ENCODE assay signal across 19 mouse cellular contexts in the genomic region with DNA sequence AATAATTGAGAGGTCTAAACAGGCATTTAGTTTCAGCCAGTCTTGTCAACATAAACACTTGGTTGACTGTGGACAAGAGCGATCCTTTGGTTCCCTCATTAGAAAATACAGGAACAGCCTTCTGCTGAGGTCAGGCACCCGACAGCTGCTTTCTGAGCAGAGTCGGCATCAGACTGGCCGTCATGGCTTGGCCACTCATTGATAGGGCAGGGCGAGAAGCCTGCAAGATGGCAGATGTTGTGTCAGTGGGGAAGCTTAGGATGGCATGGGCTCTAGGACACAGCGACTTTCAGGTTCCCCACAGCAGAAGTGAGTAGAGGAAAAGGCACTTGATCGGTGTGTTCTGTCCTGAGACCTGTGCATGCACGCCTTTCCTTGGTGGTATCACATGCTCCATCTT.
DNase-seq lines count a peak whose midpoint lies in the region; ATAC-seq and TF ChIP-seq lines count a peak whose summit lies in the region.
"Had no signal": no experiment of that assay in that cellular context is flagged by ENCODE, and none has a peak within 500 bp of the region (broad histone marks: within the 10 kb centered on the region; RNA-seq: fewer than 3 reads in every experiment).

No protein-coding gene starts in this region.

- H3K4me3 ChIP-seq in hindbrain, postnatal 0 days (ENCODE audit: low read length): no peak overlapping the region
- no peak overlapping the region for H3K4me3 ChIP-seq in hindbrain, embryonic 14.5 days (replicated peaks; ENCODE audit: low read length)
- H3K4me3 ChIP-seq: embryonic facial prominence, embryonic 13.5 days; embryonic facial prominence, embryonic 15.5 days; erythroblast, embryonic 14.5 days; forebrain, embryonic 10.5 days; forebrain, embryonic 12.5 days had no signal

- no peaks in the 10 kb centered on the region for H3K9me3 ChIP-seq in hindbrain, postnatal 0 days (ENCODE audit: low read length)
- no peaks in the 10 kb centered on the region for H3K9me3 ChIP-seq in hindbrain, embryonic 14.5 days (ENCODE audit: control insufficient read depth, low read length)
- H3K9me3 ChIP-seq: embryonic facial prominence, embryonic 13.5 days; embryonic facial prominence, embryonic 15.5 days; forebrain, embryonic 10.5 days; forebrain, embryonic 12.5 days had no signal

- H3K4me1 ChIP-seq in hindbrain, postnatal 0 days (ENCODE audit: insufficient read depth, low read length): no peaks in the 10 kb centered on the region
- no peaks in the 10 kb centered on the region for H3K4me1 ChIP-seq in hindbrain, embryonic 14.5 days (replicated peaks; ENCODE audit: control insufficient read depth, insufficient read depth, low read length)
- H3K4me1 ChIP-seq: embryonic facial prominence, embryonic 13.5 days; embryonic facial prominence, embryonic 15.5 days; forebrain, embryonic 10.5 days; forebrain, embryonic 12.5 days had no signal

- ATAC-seq in hindbrain, postnatal 0 days: 0 out of 2 replicates have a peak, but pooled peaks have one; percentile 27
- no peak for ATAC-seq in hindbrain, embryonic 14.5 days (ENCODE audit: low FRiP score)
- ATAC-seq: forebrain, embryonic 14.5 days; forebrain, embryonic 16.5 days had no signal

- WGBS in hindbrain, postnatal 0 days: 78% methylated on average over 8 of the region's 8 CpGs
- WGBS in hindbrain, embryonic 14.5 days: 89% methylated on average over 8 of the region's 8 CpGs

- peaks cover 84% of the 10 kb centered on the region for H3K36me3 ChIP-seq in hindbrain, postnatal 0 days (ENCODE audit: insufficient read depth, low read length)
- H3K36me3 ChIP-seq in hindbrain, embryonic 14.5 days (replicated peaks; ENCODE audit: control insufficient read depth, insufficient read depth): peaks cover 99% of the 10 kb centered on the region

- no peak overlapping the region for H3K27ac ChIP-seq in hindbrain, postnatal 0 days
- no peak overlapping the region for H3K27ac ChIP-seq in hindbrain, embryonic 14.5 days
- H3K27ac ChIP-seq: embryonic facial prominence, embryonic 13.5 days; embryonic facial prominence, embryonic 15.5 days; forebrain, embryonic 10.5 days; forebrain, embryonic 12.5 days had no signal

- no peak for TF ChIP-seq CTCF in hindbrain, postnatal 0 days (IDR thresholded peaks at IDR 0.05; ENCODE audit: low read depth)

- peak; percentile 48 to 52 for DNase-seq in cerebellum, postnatal 14 days
- DNase-seq in cerebellum, adult 18-20 months: no peak
- DNase-seq in hindbrain, postnatal 0 days (ENCODE audit: low spot score): peak; percentile 39
- DNase-seq in hindbrain, embryonic 14.5 days (ENCODE audit: low spot score): no peak
- DNase-seq: adrenal gland, adult 2 months; adrenal gland, postnatal 10 days; adrenal gland, postnatal 25 days; cerebellum, adult 11-12 months; cerebellum, adult 8-10 months; cerebellum, adult 9-11 months; cerebellum, postnatal 36 days; embryo, embryonic 11 days had no signal

- no peak overlapping the region for H3K4me2 ChIP-seq in hindbrain, postnatal 0 days (ENCODE audit: low read depth, low read length)
- H3K4me2 ChIP-seq in hindbrain, embryonic 14.5 days (replicated peaks): no peak overlapping the region
- H3K4me2 ChIP-seq: embryonic facial prominence, embryonic 13.5 days; embryonic facial prominence, embryonic 15.5 days; forebrain, embryonic 12.5 days had no signal

- no peak overlapping the region for H3K9ac ChIP-seq in hindbrain, postnatal 0 days (replicated peaks; ENCODE audit: low read length)
- no peak overlapping the region for H3K9ac ChIP-seq in hindbrain, embryonic 14.5 days
- H3K9ac ChIP-seq: embryonic facial prominence, embryonic 13.5 days; embryonic facial prominence, embryonic 15.5 days; forebrain, embryonic 12.5 days had no signal

- H3K27me3 ChIP-seq in hindbrain, postnatal 0 days (ENCODE audit: insufficient read depth, low read length): no peaks in the 10 kb centered on the region
- H3K27me3 ChIP-seq in hindbrain, embryonic 14.5 days (ENCODE audit: control insufficient read depth, insufficient read depth, low read length): no peaks in the 10 kb centered on the region
- H3K27me3 ChIP-seq: embryonic facial prominence, embryonic 13.5 days; embryonic facial prominence, embryonic 15.5 days; forebrain, embryonic 12.5 days had no signal

Comparison
In these comparisons a context has a peak if more than half of its experiments do, and no peak if none do; other contexts are left out.
1. DNase-seq: peak in cerebellum, postnatal 14 days (2 of 2) and hindbrain, postnatal 0 days (single experiment); none in cerebellum, adult 18-20 months (0 of 2) and hindbrain, embryonic 14.5 days (single experiment).